Mouse (Mus musculus) embryonic facial prominence, embryonic 12.5 days (tissue): ENCODE measurements around the gene Aqp6. TPM values are rescaled to one million over a fixed set of nuclear protein-coding genes. Genes with fewer than 3 reads are reported as not detected.

Source experiments
- ATAC-seq: fragments of 200-750 bp; cut with Nextera tagmentation; 2 replicates; pipeline ENCODE4 v1.8.0; 2017; ENCODE audit not compliant: insufficient number of reproducible peaks, insufficient read depth, low FRiP score, low TSS enrichment
- H3K27ac ChIP-seq: fragments of 300-500 bp; sonication (generic); 2 replicates; pipeline ENCODE4 v1.5.1; 2016; ENCODE audit warnings: mild to moderate bottlenecking
- H3K27me3 ChIP-seq: fragments of 300-500 bp; sonication (generic); 2 replicates; pipeline ENCODE4 v1.6.1; 2016; ENCODE audit warnings: mild to moderate bottlenecking, moderate library complexity
- H3K36me3 ChIP-seq: fragments of 300-500 bp; sonication (generic); 2 replicates; pipeline ENCODE4 v1.6.1; 2016; ENCODE audit warnings: mild to moderate bottlenecking
- H3K4me1 ChIP-seq: fragments of 300-500 bp; sonication (generic); 2 replicates; pipeline ENCODE4 v1.6.1; 2016
- H3K4me2 ChIP-seq: fragments of 300-500 bp; sonication (generic); replicated peaks from 2 replicates; pipeline ENCODE4 v1.6.1; 2016; ENCODE audit warnings: mild to moderate bottlenecking, moderate library complexity
- H3K4me3 ChIP-seq: fragments of 300-500 bp; sonication (generic); 2 replicates; pipeline ENCODE4 v1.5.1; 2016; ENCODE audit warnings: mild to moderate bottlenecking
- H3K9ac ChIP-seq: fragments of 300-500 bp; sonication (generic); 2 replicates; pipeline ENCODE4 v1.6.1; 2016; ENCODE audit warnings: mild to moderate bottlenecking, moderate library complexity
- H3K9me3 ChIP-seq: fragments of 300-500 bp; sonication (generic); 2 replicates; pipeline ENCODE4 v1.6.1; 2016; ENCODE audit warnings: mild to moderate bottlenecking, moderate library complexity
- WGBS: fragments of 180-500 bp; shearing (Covaris S2); methylation state at CpG from one replicate; pipeline ENCODE4 v1.1.7; 2016; 5-methylcytosine and 5-hydroxymethylcytosine counted together
- polyA plus RNA-seq: library from polyadenylated mRNA; unstranded; fragments of >200 nt; fragmentation: Nextera tagmentation; extraction: Ambion mirVana; gene quantifications from 2 replicates; pipeline ENCODE4 v1.2.1, GENCODE M21; 2016

Gene Aqp6
- polyA plus RNA-seq, 1 experiment from 2014 or later = 0.08 TPM

- WGBS = 38% methylated on average over 6 of the region's 6 CpGs
- H3K9me3 ChIP-seq = no peaks in the 10 kb centered on the region
- peak overlapping the region; percentile 14; the same call in 1 of the 2 replicates for H3K4me3 ChIP-seq
- peaks cover 54% of the 10 kb centered on the region for H3K4me1 ChIP-seq
- peaks cover 16% of the 10 kb centered on the region for H3K27me3 ChIP-seq
- H3K9ac ChIP-seq = peak overlapping the region; percentile 81; the same call in 1 of the 2 replicates
- ATAC-seq = no peak
- no peak overlapping the region for H3K27ac ChIP-seq
- H3K4me2 ChIP-seq = peak overlapping the region; percentile 81
- no peaks in the 10 kb centered on the region for H3K36me3 ChIP-seq
Observed at GRCm38 (mm10) chr15:99649067-99649761, 48.0 kb downstream of the Aqp6 start.

GRCm38 (mm10) chr15:99650304-99650703 lies 49.1 kb downstream of the Aqp6 start:
- WGBS = 60% methylated on average over 2 of the region's 2 CpGs

GRCm38 (mm10) chr15:99651163-99651872 lies 50.1 kb downstream of the Aqp6 start, which contains the start of gene Racgap1:
Gene Racgap1 (minus strand): TSS chr15:99651656.
- H3K4me1 ChIP-seq = peaks cover 38% of the 10 kb centered on the region
- H3K27ac ChIP-seq = no peak within 1 kb of the TSS
- peak within 1 kb of the TSS; percentile 80 for H3K4me3 ChIP-seq
- H3K27me3 ChIP-seq = peaks cover 36% of the 10 kb centered on the region
- WGBS = 1% methylated on average over 68 of the region's 68 CpGs
- H3K4me2 ChIP-seq = peak within 1 kb of the TSS; percentile 81
- H3K9me3 ChIP-seq = no peaks in the 10 kb centered on the region
- peak within 1 kb of the TSS; percentile 81 for H3K9ac ChIP-seq
- H3K36me3 ChIP-seq = no peaks in the 10 kb centered on the region
- ATAC-seq = peak; percentile 86

More at GRCm38 (mm10) chr15:99650304-99650703, 49.1 kb downstream of the Aqp6 start:
- peak overlapping the region; percentile 80 for H3K4me3 ChIP-seq
- peak overlapping the region; percentile 81; the same call in 1 of the 2 replicates for H3K9ac ChIP-seq
- H3K4me2 ChIP-seq = peak overlapping the region; percentile 81
- ATAC-seq = no peak
- no peaks in the 10 kb centered on the region for H3K36me3 ChIP-seq
- H3K27me3 ChIP-seq = peaks cover 27% of the 10 kb centered on the region
- no peak overlapping the region for H3K27ac ChIP-seq
- H3K4me1 ChIP-seq = peaks cover 46% of the 10 kb centered on the region
- H3K9me3 ChIP-seq = no peaks in the 10 kb centered on the region

GRCm38 (mm10) chr15:99651984-99652872 lies 51.0 kb downstream of the Aqp6 start:
- Histone ChIP-seq H3K4me3 (peak overlapping the region; percentile 80), H3K4me2 (peak overlapping the region; percentile 81), H3K27me3 (peaks cover 44% of the 10 kb centered on the region), H3K27ac (no peak overlapping the region), H3K9ac (no peak overlapping the region), H3K9me3 (no peaks in the 10 kb centered on the region), H3K36me3 (no peaks in the 10 kb centered on the region), H3K4me1 (peaks cover 38% of the 10 kb centered on the region)
- 73% methylated on average over 10 of the region's 10 CpGs for whole genome bisulfite sequencing
- ATAC-seq = no peak

- no peaks in the 10 kb centered on the region for H3K9me3 ChIP-seq
- no peak for ATAC-seq
- no peaks in the 10 kb centered on the region for H3K36me3 ChIP-seq
- peak overlapping the region; percentile 22 for H3K4me3 ChIP-seq
- WGBS = 12% methylated on average over 8 of the region's 8 CpGs
- H3K4me2 ChIP-seq = peak overlapping the region; percentile 49
- H3K9ac ChIP-seq = no peak overlapping the region
- H3K27me3 ChIP-seq = peaks cover 44% of the 10 kb centered on the region
- H3K4me1 ChIP-seq = peaks cover 32% of the 10 kb centered on the region
- H3K27ac ChIP-seq = no peak overlapping the region
Observed at GRCm38 (mm10) chr15:99653291-99653690, 52.1 kb downstream of the Aqp6 start.

- H3K27me3 ChIP-seq = peaks cover 44% of the 10 kb centered on the region
- H3K9ac ChIP-seq = 0 out of 2 replicates have a peak overlapping the region, but pooled peaks have one; percentile 24
- H3K36me3 ChIP-seq = no peaks in the 10 kb centered on the region
- peak overlapping the region; percentile 49 for H3K4me2 ChIP-seq
- ATAC-seq = no peak
- peak overlapping the region; percentile 22 for H3K4me3 ChIP-seq
- H3K4me1 ChIP-seq = peaks cover 28% of the 10 kb centered on the region
- no peaks in the 10 kb centered on the region for H3K9me3 ChIP-seq
- WGBS = 2% methylated on average over 17 of the region's 21 CpGs
- H3K27ac ChIP-seq = no peak overlapping the region
Observed at GRCm38 (mm10) chr15:99653876-99654275, 52.7 kb downstream of the Aqp6 start.

Other genes starting within 250 kb of the Aqp6 start
- gene Fmnl3, start 230.9 kb upstream of the Aqp6 start, polyA plus RNA-seq = 32.6 and 37.0 TPM in 2 replicates
- gene Tmbim6, start 208.5 kb upstream of the Aqp6 start, polyA plus RNA-seq = 256 and 268 TPM in 2 replicates
- gene Nckap5l, start 143.7 kb upstream of the Aqp6 start, polyA plus RNA-seq = 11.6 and 12.3 TPM in 2 replicates
- 14.6 and 16.3 TPM in 2 replicates for gene Bcdin3d, start 126.7 kb upstream of the Aqp6 start, polyA plus RNA-seq
- gene Faim2, start 73.2 kb upstream of the Aqp6 start, polyA plus RNA-seq = 0.36 and 1.0 TPM in 2 replicates
- not detected in 2 replicates for gene Aqp2, start 22.3 kb upstream of the Aqp6 start, polyA plus RNA-seq
- 0.33 TPM in 1 of 2 replicates, not detected in the other for gene Aqp5, start 10.6 kb upstream of the Aqp6 start, polyA plus RNA-seq
- gene Racgap1, start 50.3 kb downstream of the Aqp6 start, polyA plus RNA-seq = 136 and 149 TPM in 2 replicates
- 6.2 and 6.7 TPM in 2 replicates for gene Asic1, start 69.0 kb downstream of the Aqp6 start, polyA plus RNA-seq
- gene Smarcd1, start 100.7 kb downstream of the Aqp6 start, polyA plus RNA-seq = 67.4 and 80.2 TPM in 2 replicates
- gene Gm17349, start 104.1 kb downstream of the Aqp6 start, polyA plus RNA-seq = not detected in 2 replicates
- 0.34 and 0.54 TPM in 2 replicates for gene Gpd1, start 116.1 kb downstream of the Aqp6 start, polyA plus RNA-seq
- 148 and 161 TPM in 2 replicates for gene Cox14, start 124.2 kb downstream of the Aqp6 start, polyA plus RNA-seq
- gene Cers5, start 171.5 kb downstream of the Aqp6 start, polyA plus RNA-seq = 70.1 and 74.9 TPM in 2 replicates